Mouse (Mus musculus) G1E (cell line): ENCODE measurements around the gene Gm38392. TPM values are rescaled to one million over a fixed set of nuclear protein-coding genes. Genes with fewer than 3 reads are reported as not detected.

Source experiments
- ATAC-seq: 2 replicates; pipeline ENCODE4 v1.8.0; 2016; ENCODE audit warnings: mild to moderate bottlenecking; ENCODE audit not compliant: insufficient number of reproducible peaks, poor library complexity, low FRiP score, severe bottlenecking; ENCODE audit errors: extremely low read depth
- DNase-seq: peaks from one replicate; pipeline ENCODE4 v3.0.0; 2012; ENCODE audit warnings: low spot score
- H3K27me3 ChIP-seq: 2 replicates; pipeline ENCODE4 v1.6.1; 2012; ENCODE audit warnings: mild to moderate bottlenecking, low read length, inconsistent platforms; ENCODE audit not compliant: insufficient read depth
- H3K36me3 ChIP-seq: replicated peaks from 2 replicates; pipeline ENCODE3; 2012; ENCODE audit warnings: mild to moderate bottlenecking, inconsistent platforms
- H3K4me1 ChIP-seq: 2 replicates; pipeline ENCODE4 v1.6.1; 2012; ENCODE audit warnings: low read depth, low read length, inconsistent platforms, mixed read lengths; ENCODE audit not compliant: insufficient read depth
- H3K4me3 ChIP-seq: 2 replicates; pipeline ENCODE4 v1.5.1; 2012; ENCODE audit warnings: low read depth, mild to moderate bottlenecking, inconsistent platforms, low read length, moderate library complexity, mixed read lengths
- H3K9me3 ChIP-seq: replicated peaks from 2 replicates; pipeline ENCODE4 v1.6.1; 2012; ENCODE audit warnings: inconsistent platforms
- CTCF ChIP-seq: IDR thresholded peaks from 2 replicates; pipeline ENCODE4 v1.5.1; 2012; ENCODE audit warnings: low read depth, low read length, inconsistent platforms, mixed read lengths
- GATA1 ChIP-seq: IDR thresholded peaks from 2 replicates; pipeline ENCODE4 v1.6.1; 2012; ENCODE audit warnings: borderline replicate concordance, low read length, inconsistent platforms, mixed read lengths
- GATA2 ChIP-seq: IDR thresholded peaks from 2 replicates; pipeline ENCODE4 v1.6.1; 2012; ENCODE audit warnings: low read depth, low read length, inconsistent platforms, borderline replicate concordance
- POLR2AphosphoS5 ChIP-seq: IDR thresholded peaks from 2 replicates; pipeline ENCODE4 v1.6.1; 2012; ENCODE audit warnings: low read depth, low read length, inconsistent platforms; ENCODE audit not compliant: insufficient replicate concordance
- TAL1 ChIP-seq: conservative IDR thresholded peaks from 2 replicates; pipeline ENCODE4 v1.6.1; 2012; ENCODE audit warnings: low read depth, low read length, inconsistent platforms, mixed read lengths
- polyA plus RNA-seq: library from polyadenylated mRNA; stranded (reverse); fragments of >175 nt; gene quantifications from 2 replicates; pipeline ENCODE4 v1.2.3, GENCODE M21; 2012
- total RNA-seq, 2 experiments: library from RNA; stranded (forward) in 1 of 2; stranded (reverse) in 1 of 2; fragments of 200-1000 nt in 1 of 2; fragments of >200 nt in 1 of 2; fragmentation: Nextera tagmentation in 1 of 2; gene quantifications; 2 replicates each; pipeline ENCODE4 v1.2.3; 2014 to 2017

Gm38392 gene
- total and polyA plus RNA-seq, 3 experiments = not detected

DNA sequence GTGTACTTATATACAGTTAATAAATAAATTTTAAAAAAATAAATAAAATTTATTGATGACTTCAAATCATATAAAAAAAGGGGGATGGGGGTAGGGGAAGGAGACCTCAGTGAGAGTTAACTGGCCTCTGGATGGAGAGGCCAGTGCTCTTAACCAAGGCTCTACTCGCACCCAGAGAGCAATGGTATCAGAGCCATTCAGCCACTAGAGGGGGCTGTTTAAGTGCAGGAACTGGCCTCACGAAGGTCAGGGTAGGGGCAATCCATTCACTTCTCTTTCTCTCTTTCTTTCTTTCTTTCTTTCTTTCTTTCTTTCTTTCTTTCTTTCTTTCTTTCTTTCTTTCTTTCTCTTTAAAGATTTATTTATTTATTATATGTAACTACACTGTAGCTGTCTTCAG, 44.3 kb upstream of the Gm38392 start:
- DNase-seq (peak; percentile 62), ATAC-seq (no peak)
- Histone ChIP-seq H3K4me1 (peaks cover 37% of the 10 kb centered on the region), H3K4me3 (no peak overlapping the region), H3K36me3 (peaks cover 68% of the 10 kb centered on the region), H3K9me3 (no peaks in the 10 kb centered on the region), H3K27me3 (no peaks in the 10 kb centered on the region)
- TF ChIP-seq CTCF (peak; percentile 38), GATA2 (no peak)

GRCm38 (mm10) chr3:88328956-88329355, 41.9 kb upstream of the Gm38392 start:
- DNase-seq = no peak
- TF ChIP-seq GATA1 (no peak), GATA2 (no peak), CTCF (no peak), TAL1 (no peak), POLR2AphosphoS5 (no peak)
- Histone ChIP-seq H3K4me1 (peaks cover 41% of the 10 kb centered on the region), H3K27me3 (no peaks in the 10 kb centered on the region), H3K9me3 (no peaks in the 10 kb centered on the region), H3K4me3 (no peak overlapping the region), H3K36me3 (peaks cover 72% of the 10 kb centered on the region)
- no peak for ATAC-seq

DNA sequence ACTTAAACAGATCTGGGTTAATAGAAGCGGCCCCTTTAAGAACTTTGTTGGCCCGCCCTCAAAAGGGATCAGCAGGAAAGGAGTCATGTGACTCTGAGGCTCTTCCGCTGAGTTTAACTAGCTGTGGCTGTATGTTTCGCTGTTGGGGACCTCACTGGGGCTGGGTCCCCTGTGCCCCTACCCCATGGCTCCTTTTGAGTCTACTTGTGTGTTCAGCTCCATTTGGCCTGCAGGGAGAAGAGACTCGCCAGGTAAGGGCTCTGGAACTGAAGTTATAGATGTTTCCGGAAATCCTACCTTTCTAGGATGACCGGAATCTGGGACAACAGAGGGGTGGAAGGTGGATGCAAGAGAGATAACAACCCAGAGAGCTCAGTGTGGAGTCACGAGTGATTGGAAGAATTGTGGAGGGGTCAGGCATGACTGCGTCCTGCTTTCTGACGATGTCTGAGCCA, 38.0 kb upstream of the Gm38392 start, which contains the start of gene Glmp:
Gene Glmp, plus strand, starts transcription at position 73 of the 455 bp plus-strand sequence.
- H3K36me3 ChIP-seq = peaks cover 85% of the 10 kb centered on the region
- ATAC-seq = peak; percentile 72
- peak within 1 kb of the TSS; percentile 71 for H3K4me3 ChIP-seq
- H3K9me3 ChIP-seq = no peaks in the 10 kb centered on the region
- no peaks in the 10 kb centered on the region for H3K27me3 ChIP-seq
- peak; percentile 78 for DNase-seq
- peaks cover 32% of the 10 kb centered on the region for H3K4me1 ChIP-seq
- TF ChIP-seq GATA2 = no peak
- TF ChIP-seq TAL1 = no peak
- no peak for TF ChIP-seq CTCF
- no peak for TF ChIP-seq POLR2AphosphoS5
- no peak for TF ChIP-seq GATA1

GRCm38 (mm10) chr3:88299172-88299571, 12.2 kb upstream of the Gm38392 start:
- peaks cover 33% of the 10 kb centered on the region for H3K4me1 ChIP-seq
- DNase-seq = no peak
- TF ChIP-seq GATA1 (no peak), TAL1 (peak; percentile 45)
- H3K4me3 ChIP-seq = no peak overlapping the region
- ATAC-seq = no peak
- H3K36me3 ChIP-seq = peaks cover 65% of the 10 kb centered on the region
- H3K9me3 ChIP-seq = no peaks in the 10 kb centered on the region
- H3K27me3 ChIP-seq = no peaks in the 10 kb centered on the region

DNA sequence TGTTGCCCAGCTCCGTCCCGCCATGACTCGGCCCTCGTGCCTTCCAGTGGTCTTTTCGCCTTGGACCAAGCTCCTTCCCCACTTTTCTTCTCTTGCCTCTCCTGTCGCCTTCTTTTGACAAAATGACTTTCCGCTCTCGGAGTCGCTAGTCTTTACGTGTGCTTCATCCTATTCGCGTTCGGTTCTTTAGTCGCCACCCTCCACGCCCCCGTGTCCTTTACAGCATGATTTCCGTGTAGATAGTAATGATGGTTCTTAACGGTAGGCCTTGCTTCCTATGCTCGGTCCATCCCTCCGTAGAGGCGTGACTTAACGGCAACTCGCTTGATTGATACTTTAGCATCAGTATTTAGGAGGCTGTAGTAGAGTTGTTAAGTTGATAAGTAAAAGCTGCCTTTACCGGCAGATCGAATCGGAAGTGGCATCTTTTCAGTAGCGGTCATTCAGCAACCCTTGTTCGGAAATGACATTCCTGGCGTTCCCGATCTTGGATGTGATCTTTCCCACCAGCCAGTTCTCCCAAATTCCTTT, 10.4 kb upstream of the Gm38392 start:
- H3K36me3 ChIP-seq = peaks cover 58% of the 10 kb centered on the region
- H3K4me3 ChIP-seq = peak overlapping the region; percentile 74
- no peaks in the 10 kb centered on the region for H3K9me3 ChIP-seq
- TF ChIP-seq GATA2 (no peak), POLR2AphosphoS5 (no peak), CTCF (no peak), TAL1 (no peak), GATA1 (no peak)
- ATAC-seq (no peak), DNase-seq (peak; percentile 11)
- H3K27me3 ChIP-seq = no peaks in the 10 kb centered on the region
- H3K4me1 ChIP-seq = peaks cover 32% of the 10 kb centered on the region

DNA sequence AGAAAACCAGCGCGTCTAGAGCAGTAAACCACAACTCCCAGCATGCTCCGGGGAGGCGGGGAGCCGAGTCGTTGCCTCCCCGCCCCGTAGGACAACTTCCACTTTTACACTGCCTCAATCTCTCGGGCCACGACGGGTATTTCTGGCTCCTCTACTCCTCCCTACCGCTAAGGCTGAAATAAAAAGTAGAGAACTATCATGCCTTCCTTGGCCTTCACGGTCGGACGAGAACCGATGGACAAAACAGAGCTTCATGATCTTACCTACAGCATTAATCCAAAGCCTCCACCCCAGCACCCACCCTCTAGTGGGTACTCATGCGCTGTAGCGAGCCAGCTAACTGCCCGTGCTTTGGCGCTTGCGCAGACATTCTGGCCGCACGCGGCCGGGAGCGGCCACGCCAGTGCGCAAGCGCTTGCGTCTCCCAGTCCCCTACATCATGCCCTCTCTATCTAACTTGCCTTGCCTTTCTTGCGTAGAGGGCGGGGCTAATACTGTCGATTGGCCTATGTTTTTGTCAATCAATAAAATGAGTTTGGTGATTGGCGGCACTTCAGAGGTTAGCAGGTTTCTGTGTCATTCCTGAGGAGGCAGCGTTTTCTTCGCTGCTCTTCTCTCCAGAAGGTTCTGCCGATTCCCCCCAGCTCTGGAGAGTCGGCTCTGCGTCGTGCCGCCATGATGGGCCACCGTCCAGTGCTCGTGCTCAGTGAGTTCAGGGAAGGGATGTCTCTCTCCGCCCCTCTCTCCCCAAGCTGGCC, 9.7 kb upstream of the Gm38392 start, which contains the start of the genes Tsacc and Cct3:
Gene Tsacc, minus strand, starts transcription at position 439 of the 758 bp plus-strand sequence.
Gene Cct3, plus strand, starts transcription at position 556 of the 758 bp plus-strand sequence.
- Histone ChIP-seq H3K36me3 (peaks cover 53% of the 10 kb centered on the region), H3K27me3 (no peaks in the 10 kb centered on the region), H3K4me3 (peak within 1 kb of the TSS; percentile 74), H3K4me1 (peaks cover 30% of the 10 kb centered on the region), H3K9me3 (no peaks in the 10 kb centered on the region)
- peak; percentile 89 for DNase-seq
- peak; percentile 88 for ATAC-seq
- peak; percentile 29; the same call in 1 of the 2 replicates for TF ChIP-seq POLR2AphosphoS5
- TF ChIP-seq GATA1 = no peak
- no peak for TF ChIP-seq TAL1
- TF ChIP-seq GATA2 = no peak
- TF ChIP-seq CTCF = no peak
